Mouse (Mus musculus): ENCODE measurements around the gene Rps27l. TPM values are rescaled to one million over a fixed set of nuclear protein-coding genes. Genes with fewer than 3 reads are reported as not detected.
A peak's percentile ranks its signal among the peaks of the same experiment; 100 is the strongest.

The Rps27l gene
- polyA plus RNA-seq, 1 experiment from 2014 or later: 527 TPM

GRCm38 (mm10) chr9:66920488-66921279 is 25.2 kb upstream of the Rps27l start:
- Histone ChIP-seq H3K4me1 (ENCODE audit: control insufficient read depth in 2 of 2, insufficient read depth in 2 of 2, low read length in 2 of 2) (peaks cover 3 to 20% of the 10 kb centered on the region in 2 experiments), H3K4me3 (ENCODE audit: control insufficient read depth in 1 of 2, insufficient read depth in 1 of 2, low read depth in 1 of 2, low read length in 2 of 2) (no peak overlapping the region), H3K9me3 (ENCODE audit: control insufficient read depth, low read length) (no peaks in the 10 kb centered on the region), H3K36me3 (ENCODE audit: control insufficient read depth, insufficient read depth, low read length) (no peaks in the 10 kb centered on the region), H3K27me3 (ENCODE audit: control insufficient read depth, insufficient read depth, low read length) (no peaks in the 10 kb centered on the region), H3K9ac (ENCODE audit: low read length) (no peak overlapping the region), H3K4me2 (ENCODE audit: low read length) (peak overlapping the region; percentile 89), H3K27ac (replicated peaks in 1 of 2; ENCODE audit: control insufficient read depth in 1 of 2, insufficient read depth in 1 of 2, low read depth in 2 of 2, low read length in 2 of 2) (no peak overlapping the region)
- ATAC-seq (ENCODE audit: insufficient number of reproducible peaks, insufficient read depth, low FRiP score, low read depth): no peak
- WGBS: 10% methylated on average over 6 of the region's 6 CpGs

GRCm38 (mm10) chr9:66922076-66922475 is 23.8 kb upstream of the Rps27l start:
- no peak overlapping the region for H3K4me3 ChIP-seq (ENCODE audit: control insufficient read depth in 1 of 2, insufficient read depth in 1 of 2, low read depth in 1 of 2, low read length in 2 of 2)
- no peaks in the 10 kb centered on the region for H3K9me3 ChIP-seq (ENCODE audit: control insufficient read depth, low read length)
- H3K27me3 ChIP-seq (ENCODE audit: control insufficient read depth, insufficient read depth, low read length): no peaks in the 10 kb centered on the region
- no peaks in the 10 kb centered on the region for H3K36me3 ChIP-seq (ENCODE audit: control insufficient read depth, insufficient read depth, low read length)
- H3K4me2 ChIP-seq (ENCODE audit: low read length): no peak overlapping the region
- no peak overlapping the region for H3K27ac ChIP-seq (replicated peaks in 1 of 2; ENCODE audit: control insufficient read depth in 1 of 2, insufficient read depth in 1 of 2, low read depth in 2 of 2, low read length in 2 of 2)
- no peak for ATAC-seq (ENCODE audit: insufficient number of reproducible peaks, insufficient read depth, low FRiP score, low read depth)
- H3K4me1 ChIP-seq (ENCODE audit: control insufficient read depth in 2 of 2, insufficient read depth in 2 of 2, low read length in 2 of 2): peaks cover 2 to 7% of the 10 kb centered on the region in 2 experiments; a peak in 3 of 4 replicates
- no peak overlapping the region for H3K9ac ChIP-seq (ENCODE audit: low read length)
- 78% methylated on average over 1 of the region's 1 CpGs for WGBS

- no peaks in the 10 kb centered on the region for H3K4me1 ChIP-seq (ENCODE audit: control insufficient read depth in 2 of 2, insufficient read depth in 2 of 2, low read length in 2 of 2)
- H3K27ac ChIP-seq (replicated peaks in 1 of 2; ENCODE audit: control insufficient read depth in 1 of 2, insufficient read depth in 1 of 2, low read depth in 2 of 2, low read length in 2 of 2): no peak overlapping the region
- 68% methylated on average over 3 of the region's 3 CpGs for WGBS
- H3K27me3 ChIP-seq (ENCODE audit: control insufficient read depth, insufficient read depth, low read length): no peaks in the 10 kb centered on the region
- no peak for ATAC-seq (ENCODE audit: insufficient number of reproducible peaks, insufficient read depth, low FRiP score, low read depth)
- H3K4me2 ChIP-seq (ENCODE audit: low read length): no peak overlapping the region
- no peak overlapping the region for H3K9ac ChIP-seq (ENCODE audit: low read length)
- H3K4me3 ChIP-seq (ENCODE audit: control insufficient read depth in 1 of 2, insufficient read depth in 1 of 2, low read depth in 1 of 2, low read length in 2 of 2): no peak overlapping the region
- no peaks in the 10 kb centered on the region for H3K9me3 ChIP-seq (ENCODE audit: control insufficient read depth, low read length)
- no peaks in the 10 kb centered on the region for H3K36me3 ChIP-seq (ENCODE audit: control insufficient read depth, insufficient read depth, low read length)
Measured at GRCm38 (mm10) chr9:66925853-66926252, 20.0 kb upstream of the Rps27l start.

GRCm38 (mm10) chr9:66927696-66928402 is 18.0 kb upstream of the Rps27l start:
- no peaks in the 10 kb centered on the region for H3K27me3 ChIP-seq (ENCODE audit: control insufficient read depth, insufficient read depth, low read length)
- H3K27ac ChIP-seq (replicated peaks in 1 of 2; ENCODE audit: control insufficient read depth in 1 of 2, insufficient read depth in 1 of 2, low read depth in 2 of 2, low read length in 2 of 2): no peak overlapping the region
- no peak for ATAC-seq (ENCODE audit: insufficient number of reproducible peaks, insufficient read depth, low FRiP score, low read depth)
- no peaks in the 10 kb centered on the region for H3K9me3 ChIP-seq (ENCODE audit: control insufficient read depth, low read length)
- H3K36me3 ChIP-seq (ENCODE audit: control insufficient read depth, insufficient read depth, low read length): no peaks in the 10 kb centered on the region
- H3K4me2 ChIP-seq (ENCODE audit: low read length): no peak overlapping the region
- H3K9ac ChIP-seq (ENCODE audit: low read length): no peak overlapping the region
- no peaks in the 10 kb centered on the region for H3K4me1 ChIP-seq (ENCODE audit: control insufficient read depth in 2 of 2, insufficient read depth in 2 of 2, low read length in 2 of 2)
- 81% methylated on average over 8 of the region's 8 CpGs for WGBS
- no peak overlapping the region for H3K4me3 ChIP-seq (ENCODE audit: control insufficient read depth in 1 of 2, insufficient read depth in 1 of 2, low read depth in 1 of 2, low read length in 2 of 2)

GRCm38 (mm10) chr9:66930351-66930750 is 15.5 kb upstream of the Rps27l start:
- 53% methylated on average over 7 of the region's 7 CpGs for WGBS
- Histone ChIP-seq H3K4me3 (ENCODE audit: control insufficient read depth in 1 of 2, insufficient read depth in 1 of 2, low read depth in 1 of 2, low read length in 2 of 2) (no peak overlapping the region), H3K9me3 (ENCODE audit: control insufficient read depth, low read length) (no peaks in the 10 kb centered on the region), H3K27me3 (ENCODE audit: control insufficient read depth, insufficient read depth, low read length) (no peaks in the 10 kb centered on the region), H3K4me1 (ENCODE audit: control insufficient read depth in 2 of 2, insufficient read depth in 2 of 2, low read length in 2 of 2) (no peaks in the 10 kb centered on the region), H3K27ac (replicated peaks in 1 of 2; ENCODE audit: control insufficient read depth in 1 of 2, insufficient read depth in 1 of 2, low read depth in 2 of 2, low read length in 2 of 2) (no peak overlapping the region), H3K4me2 (ENCODE audit: low read length) (no peak overlapping the region), H3K36me3 (ENCODE audit: control insufficient read depth, insufficient read depth, low read length) (no peaks in the 10 kb centered on the region), H3K9ac (ENCODE audit: low read length) (no peak overlapping the region)
- ATAC-seq (ENCODE audit: insufficient number of reproducible peaks, insufficient read depth, low FRiP score, low read depth): no peak

GRCm38 (mm10) chr9:66933869-66934808 is 11.7 kb upstream of the Rps27l start:
- Histone ChIP-seq H3K36me3 (ENCODE audit: control insufficient read depth, insufficient read depth, low read length) (no peaks in the 10 kb centered on the region), H3K27ac (replicated peaks in 1 of 2; ENCODE audit: control insufficient read depth in 1 of 2, insufficient read depth in 1 of 2, low read depth in 2 of 2, low read length in 2 of 2) (no peak overlapping the region), H3K4me3 (ENCODE audit: control insufficient read depth in 1 of 2, insufficient read depth in 1 of 2, low read depth in 1 of 2, low read length in 2 of 2) (no peak overlapping the region), H3K4me2 (ENCODE audit: low read length) (no peak overlapping the region), H3K9me3 (ENCODE audit: control insufficient read depth, low read length) (no peaks in the 10 kb centered on the region), H3K4me1 (ENCODE audit: control insufficient read depth in 2 of 2, insufficient read depth in 2 of 2, low read length in 2 of 2) (peaks cover 2 to 6% of the 10 kb centered on the region in 2 experiments; a peak in 1 of 4 replicates), H3K9ac (ENCODE audit: low read length) (no peak overlapping the region), H3K27me3 (ENCODE audit: control insufficient read depth, insufficient read depth, low read length) (no peaks in the 10 kb centered on the region)
- WGBS: 72% methylated on average over 19 of the region's 19 CpGs
- no peak for ATAC-seq (ENCODE audit: insufficient number of reproducible peaks, insufficient read depth, low FRiP score, low read depth)

GRCm38 (mm10) chr9:66937507-66937906 is 8.4 kb upstream of the Rps27l start:
- Histone ChIP-seq H3K27ac (replicated peaks in 1 of 2; ENCODE audit: control insufficient read depth in 1 of 2, insufficient read depth in 1 of 2, low read depth in 2 of 2, low read length in 2 of 2) (no peak overlapping the region), H3K4me1 (ENCODE audit: control insufficient read depth in 2 of 2, insufficient read depth in 2 of 2, low read length in 2 of 2) (peaks cover 2 to 6% of the 10 kb centered on the region in 2 experiments; a peak in 1 of 4 replicates), H3K4me3 (ENCODE audit: control insufficient read depth in 1 of 2, insufficient read depth in 1 of 2, low read depth in 1 of 2, low read length in 2 of 2) (no peak overlapping the region), H3K4me2 (ENCODE audit: low read length) (no peak overlapping the region), H3K36me3 (ENCODE audit: control insufficient read depth, insufficient read depth, low read length) (no peaks in the 10 kb centered on the region), H3K9me3 (ENCODE audit: control insufficient read depth, low read length) (no peaks in the 10 kb centered on the region), H3K27me3 (ENCODE audit: control insufficient read depth, insufficient read depth, low read length) (no peaks in the 10 kb centered on the region), H3K9ac (ENCODE audit: low read length) (no peak overlapping the region)
- no peak for ATAC-seq (ENCODE audit: insufficient number of reproducible peaks, insufficient read depth, low FRiP score, low read depth)
- WGBS: 46% methylated on average over 8 of the region's 8 CpGs
